Mouse (Mus musculus) frontal cortex, adult (tissue): ENCODE data around the gene Sinhcaf.
"Not testable (repeated sequence)": the region's sequence is repeated elsewhere in the genome, so short reads cannot be mapped to it uniquely, and the experiment has no call there.

ENCODE experiments used
- ATAC-seq: cut with Nextera tagmentation; 2 replicates; pipeline ENCODE4 v1.9.2; 2017; ENCODE audit warnings: mild to moderate bottlenecking, moderate library complexity, mixed read lengths; ENCODE audit not compliant: low TSS enrichment

Gene Sinhcaf

GRCm38 (mm10) chr6:148946409-148946742 lies at the start of gene Sinhcaf:
TSS of gene Sinhcaf (minus strand) at chr6:148946467.
- ATAC-seq, result peak; percentile 90

- ATAC-seq, result no peak
These were observed 48.2 kb upstream of the Sinhcaf start for GRCm38 (mm10) chr6:148994327-148994999.

- ATAC-seq, result peak; percentile 89
These were observed 47.1 kb upstream of the Sinhcaf start for GRCm38 (mm10) chr6:148993117-148994077.

- ATAC-seq, result no peak
These were observed 46.3 kb upstream of the Sinhcaf start for GRCm38 (mm10) chr6:148992373-148993116.

GRCm38 (mm10) chr6:148991660-148992372 lies 45.5 kb upstream of the Sinhcaf start:
- ATAC-seq, result no peak

GRCm38 (mm10) chr6:148989792-148990491 lies 43.7 kb upstream of the Sinhcaf start:
- not testable (repeated sequence) for ATAC-seq

- no peak; the same call in 1 of the 2 replicates for ATAC-seq
These were observed 39.7 kb upstream of the Sinhcaf start for GRCm38 (mm10) chr6:148986003-148986402.

GRCm38 (mm10) chr6:148980495-148980894 lies 34.2 kb upstream of the Sinhcaf start:
- ATAC-seq, result no peak

- no peak for ATAC-seq
These were observed 28.8 kb upstream of the Sinhcaf start for GRCm38 (mm10) chr6:148975096-148975495.

- ATAC-seq, result no peak
These were observed 26.6 kb upstream of the Sinhcaf start for GRCm38 (mm10) chr6:148972891-148973290.

- ATAC-seq, result no peak
These were observed 26.0 kb upstream of the Sinhcaf start for GRCm38 (mm10) chr6:148972059-148972848.

GRCm38 (mm10) chr6:148971385-148971940 lies 25.2 kb upstream of the Sinhcaf start:
- ATAC-seq, result no peak

GRCm38 (mm10) chr6:148961285-148961684 lies 15.0 kb upstream of the Sinhcaf start:
- no peak for ATAC-seq

- no peak for ATAC-seq
These were observed 13.4 kb upstream of the Sinhcaf start for GRCm38 (mm10) chr6:148959540-148960238.

- no peak for ATAC-seq
These were observed 12.4 kb upstream of the Sinhcaf start for GRCm38 (mm10) chr6:148958712-148959111.

- no peak for ATAC-seq
These were observed 10.8 kb upstream of the Sinhcaf start for GRCm38 (mm10) chr6:148957046-148957445.

- no peak for ATAC-seq
These were observed 9.6 kb upstream of the Sinhcaf start for GRCm38 (mm10) chr6:148955641-148956420.

GRCm38 (mm10) chr6:148946881-148947405 lies 676 bp upstream of the Sinhcaf start:
- no peak for ATAC-seq
